Mouse (Mus musculus): ENCODE measurements at regions not wholly inside any gene's neighbourhood (a gene's known extent, or its start where the extent isn't known, plus 50 kb on each side); places are given as distances from the start of the nearest gene placed in this dataset.
A peak's percentile ranks its signal among the peaks of the same experiment; 100 is the strongest.

DNA sequence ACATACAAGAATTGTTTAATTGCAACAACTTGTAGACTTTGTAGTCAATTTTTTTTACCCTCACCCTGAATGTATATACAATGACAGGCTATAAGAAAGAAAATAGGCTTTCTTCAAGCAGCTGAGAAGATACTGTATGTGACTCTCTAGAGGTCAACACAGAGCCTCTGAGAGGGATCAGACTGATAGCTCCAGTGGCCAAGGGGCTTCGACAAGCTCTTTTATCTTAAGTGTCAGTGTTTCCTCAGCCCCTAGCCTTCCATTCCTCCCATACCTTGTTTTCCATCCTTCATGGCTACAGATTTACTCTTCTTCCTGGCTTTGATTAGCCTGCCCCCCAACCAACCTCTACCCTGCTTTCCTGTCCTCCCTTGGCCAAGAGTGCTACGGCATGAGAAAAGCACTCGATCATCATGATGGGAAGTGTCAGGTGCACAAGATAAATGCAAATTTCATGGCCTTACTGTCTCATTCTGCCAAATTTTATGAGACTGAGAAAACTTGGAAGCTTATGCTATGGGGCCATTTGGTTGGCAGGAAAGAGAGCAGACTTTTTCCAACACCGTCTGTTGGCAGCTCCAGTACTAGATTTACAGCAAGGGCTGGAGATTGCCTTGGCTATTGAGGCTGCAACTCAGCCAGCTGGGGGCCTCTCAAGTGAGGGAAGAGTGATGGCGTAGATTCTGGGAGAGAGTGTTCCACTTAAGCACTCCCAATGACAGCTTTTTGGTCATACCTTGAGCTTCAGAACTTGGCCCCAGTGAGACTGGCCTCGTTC, 484.3 kb upstream of the Etaa1 start:
- Histone ChIP-seq H3K4me1 (peaks cover under 1% of the 10 kb centered on the region), H3K9me3 (no peaks in the 10 kb centered on the region), H3K36me3 (replicated peaks) (no peaks in the 10 kb centered on the region), H3K27ac (replicated peaks) (no peak overlapping the region), H3K27me3 (replicated peaks; ENCODE audit: low read depth, poor library complexity, severe bottlenecking) (no peaks in the 10 kb centered on the region), H3K4me3 (no peak overlapping the region)
- DNase-seq (ENCODE audit: low spot score), result no peak
- 85% methylated on average over 6 of the region's 6 CpGs for WGBS

DNA sequence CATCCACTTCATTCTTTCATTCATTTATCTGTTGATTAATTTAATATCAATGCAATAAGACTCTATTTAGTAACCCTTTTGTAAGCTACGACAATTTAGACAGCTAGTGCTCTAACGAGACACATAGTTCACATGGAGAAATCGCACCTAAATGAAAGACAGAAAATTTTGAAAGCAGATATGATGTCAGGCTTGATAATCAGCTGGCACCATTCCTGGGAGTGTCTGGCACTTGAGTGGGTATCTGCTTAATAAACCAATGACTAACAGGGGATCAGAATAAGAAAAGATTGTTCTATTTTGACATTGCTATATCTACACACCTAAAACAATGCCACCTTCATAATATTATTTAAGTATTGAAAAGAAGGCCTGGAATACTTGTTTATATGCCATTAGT, 467.4 kb upstream of the Etaa1 start:
- Histone ChIP-seq H3K36me3 (replicated peaks) (no peaks in the 10 kb centered on the region), H3K27me3 (replicated peaks; ENCODE audit: low read depth, poor library complexity, severe bottlenecking) (no peaks in the 10 kb centered on the region), H3K4me3 (no peak overlapping the region), H3K27ac (replicated peaks) (no peak overlapping the region), H3K4me1 (no peaks in the 10 kb centered on the region), H3K9me3 (no peaks in the 10 kb centered on the region)
- 93% methylated on average over 3 of the region's 3 CpGs for WGBS
- DNase-seq (ENCODE audit: low spot score), result no peak

DNA sequence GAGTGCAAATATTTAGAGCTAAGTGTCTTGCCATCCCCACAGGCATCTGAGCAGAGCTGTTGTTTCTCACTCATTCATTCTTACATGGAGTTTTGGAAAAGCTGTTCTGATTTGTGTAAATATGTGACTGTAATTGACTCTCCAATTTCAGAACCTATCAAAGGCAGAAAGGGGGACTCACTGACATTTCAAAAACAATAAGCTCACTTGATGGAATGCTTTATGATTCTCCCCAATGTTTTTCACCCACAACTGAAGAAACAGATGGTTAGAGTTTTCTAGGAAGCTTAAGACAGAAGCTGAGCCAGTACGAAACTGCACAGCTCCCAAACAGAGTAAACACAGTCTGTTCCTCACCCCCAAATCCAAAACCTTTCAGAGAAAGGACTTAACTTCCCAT, 460.1 kb upstream of the Etaa1 start:
- no peaks in the 10 kb centered on the region for H3K36me3 ChIP-seq (replicated peaks)
- H3K4me3 ChIP-seq, result no peak overlapping the region
- no peak for DNase-seq (ENCODE audit: low spot score)
- no peaks in the 10 kb centered on the region for H3K27me3 ChIP-seq (replicated peaks; ENCODE audit: low read depth, poor library complexity, severe bottlenecking)
- 81% methylated on average over 1 of the region's 1 CpGs for WGBS
- no peaks in the 10 kb centered on the region for H3K4me1 ChIP-seq
- no peaks in the 10 kb centered on the region for H3K9me3 ChIP-seq
- no peak overlapping the region for H3K27ac ChIP-seq (replicated peaks)

DNA sequence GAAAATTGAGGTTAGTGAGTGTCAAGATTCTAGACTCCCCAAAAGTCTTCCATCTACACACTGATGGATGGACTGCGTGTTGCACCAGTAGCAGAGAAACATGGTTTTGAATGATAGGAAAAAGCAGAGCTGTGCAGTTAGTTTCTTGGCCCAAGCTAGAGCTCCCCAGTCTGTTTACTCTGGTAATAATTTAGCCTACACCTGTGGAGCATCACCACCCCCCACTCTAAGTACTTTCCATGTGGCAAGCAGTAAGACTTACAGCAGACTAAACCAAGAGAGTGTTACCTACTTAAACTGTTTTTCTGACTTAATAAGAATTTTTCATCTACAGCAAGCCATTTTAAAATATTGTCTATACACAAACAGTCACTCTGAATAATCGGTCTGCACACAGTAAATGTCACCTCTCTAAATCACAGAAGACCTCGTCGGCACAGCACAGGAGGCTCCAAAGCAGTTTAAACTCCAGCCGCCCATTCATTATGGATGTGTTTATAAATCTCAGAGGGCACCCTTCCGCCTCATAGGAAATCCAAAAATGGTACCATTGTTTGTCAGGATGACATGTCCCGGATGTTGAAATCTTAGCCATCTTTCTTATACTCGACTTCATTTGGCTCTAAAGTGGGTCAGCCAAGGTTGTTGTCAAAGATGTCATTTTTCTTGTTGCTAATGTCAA, 454.5 kb upstream of the Etaa1 start:
- 79% methylated on average over 8 of the region's 8 CpGs for WGBS
- no peak for DNase-seq (ENCODE audit: low spot score)
- no peaks in the 10 kb centered on the region for H3K4me1 ChIP-seq

DNA sequence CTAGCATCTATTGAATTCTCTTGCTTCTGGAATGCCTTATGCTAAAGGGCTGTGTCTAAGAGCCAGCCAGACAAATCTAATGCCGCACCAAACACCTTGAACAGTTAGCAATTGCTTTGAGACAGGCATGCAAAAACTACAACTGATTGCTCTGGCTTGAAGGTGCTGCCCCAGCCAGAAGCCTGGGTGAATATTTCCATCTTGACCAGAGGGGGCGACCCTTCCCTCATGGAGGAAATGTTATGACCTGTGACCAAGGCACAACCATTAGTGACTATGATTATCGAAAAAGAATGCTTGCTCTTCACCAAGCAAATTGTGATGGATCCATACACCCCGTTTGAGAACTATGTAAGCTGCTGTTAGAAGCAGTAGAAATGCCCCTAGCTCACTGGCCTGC, 445.9 kb upstream of the Etaa1 start:
- H3K9me3 ChIP-seq, result no peaks in the 10 kb centered on the region
- H3K4me1 ChIP-seq, result no peaks in the 10 kb centered on the region
- H3K27me3 ChIP-seq (replicated peaks; ENCODE audit: low read depth, poor library complexity, severe bottlenecking), result no peaks in the 10 kb centered on the region
- no peaks in the 10 kb centered on the region for H3K36me3 ChIP-seq (replicated peaks)
- no peak overlapping the region for H3K27ac ChIP-seq (replicated peaks)
- peak; percentile 12 for DNase-seq (ENCODE audit: low spot score)
- WGBS, result 61% methylated on average over 4 of the region's 4 CpGs
- H3K4me3 ChIP-seq, result no peak overlapping the region

More for the DNA sequence above, 454.5 kb upstream of the Etaa1 start:
- Histone ChIP-seq H3K36me3 (replicated peaks) (no peaks in the 10 kb centered on the region), H3K4me3 (no peak overlapping the region), H3K27me3 (replicated peaks; ENCODE audit: low read depth, poor library complexity, severe bottlenecking) (no peaks in the 10 kb centered on the region), H3K27ac (replicated peaks) (no peak overlapping the region), H3K9me3 (no peaks in the 10 kb centered on the region)

DNA sequence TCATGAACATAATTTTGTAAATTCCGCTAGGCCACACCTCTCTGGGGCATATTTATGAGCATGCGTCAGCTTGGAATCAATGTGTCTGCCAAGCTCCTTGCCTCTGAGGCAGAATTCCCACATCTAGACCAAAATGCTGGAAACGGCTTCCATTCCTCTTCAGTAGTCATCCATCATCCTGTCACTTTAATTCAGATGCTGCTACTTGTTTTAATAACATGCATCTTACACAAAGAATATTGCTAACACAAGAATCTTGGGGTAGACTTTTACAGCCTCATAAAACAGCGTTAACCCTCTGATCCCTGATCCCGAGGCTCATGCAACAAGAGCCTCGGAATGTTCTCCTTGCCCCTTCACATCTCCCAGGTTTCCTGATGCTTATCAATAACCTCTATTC, 442.7 kb upstream of the Etaa1 start:
- Histone ChIP-seq H3K9me3 (no peaks in the 10 kb centered on the region), H3K4me1 (no peaks in the 10 kb centered on the region), H3K36me3 (replicated peaks) (no peaks in the 10 kb centered on the region), H3K27me3 (replicated peaks; ENCODE audit: low read depth, poor library complexity, severe bottlenecking) (no peaks in the 10 kb centered on the region), H3K27ac (replicated peaks) (no peak overlapping the region), H3K4me3 (no peak overlapping the region)
- 84% methylated on average over 6 of the region's 6 CpGs for WGBS
- no peak for DNase-seq (ENCODE audit: low spot score)

DNA sequence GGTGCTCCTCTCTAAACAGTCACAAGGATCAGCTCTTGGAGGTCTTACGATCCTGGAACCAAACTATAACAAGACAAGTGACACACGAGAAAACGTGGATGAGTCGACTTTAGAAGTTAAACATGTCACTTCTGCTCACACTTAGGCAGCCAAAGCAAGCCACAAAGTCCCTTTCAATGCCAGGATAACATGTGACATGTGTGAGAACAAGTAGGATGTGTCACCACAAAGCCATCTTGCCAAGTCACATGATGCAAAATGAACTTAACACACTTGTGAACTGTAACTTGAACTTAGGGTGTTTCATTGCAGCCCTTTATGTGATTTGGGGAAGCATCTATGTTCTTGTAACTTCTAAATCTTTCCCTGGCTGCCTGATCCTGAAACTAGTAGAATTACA, 442.0 kb upstream of the Etaa1 start:
- no peaks in the 10 kb centered on the region for H3K4me1 ChIP-seq
- 88% methylated on average over 4 of the region's 4 CpGs for WGBS
- DNase-seq (ENCODE audit: low spot score), result no peak
- H3K4me3 ChIP-seq, result no peak overlapping the region
- no peaks in the 10 kb centered on the region for H3K9me3 ChIP-seq
- H3K27me3 ChIP-seq (replicated peaks; ENCODE audit: low read depth, poor library complexity, severe bottlenecking), result no peaks in the 10 kb centered on the region
- no peak overlapping the region for H3K27ac ChIP-seq (replicated peaks)
- H3K36me3 ChIP-seq (replicated peaks), result no peaks in the 10 kb centered on the region

DNA sequence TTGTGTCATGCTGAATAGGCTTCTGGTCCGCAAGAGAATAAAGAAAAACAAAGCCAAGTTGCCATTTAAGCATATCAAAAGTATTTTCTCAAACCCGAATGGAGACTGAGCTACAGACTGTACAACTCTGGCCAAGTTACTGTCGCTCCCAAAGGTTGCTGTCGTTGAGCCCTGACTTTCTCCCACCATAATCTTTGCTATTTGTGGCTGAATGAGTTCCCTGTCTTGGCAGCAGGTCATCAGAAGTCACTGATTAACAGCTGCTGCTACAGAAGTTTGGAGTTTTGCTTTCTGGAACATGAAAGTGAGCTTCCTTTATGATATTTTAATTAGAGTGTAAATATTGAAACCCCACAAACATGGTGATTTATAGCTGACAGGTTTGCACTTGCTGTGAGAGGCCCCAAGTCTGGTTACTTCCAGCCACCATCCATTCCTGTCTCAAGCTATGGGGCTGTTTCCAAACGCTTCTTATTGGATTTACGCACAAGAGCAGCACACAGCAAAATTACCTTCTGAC, 419.2 kb upstream of the Etaa1 start:
- Histone ChIP-seq H3K27me3 (replicated peaks; ENCODE audit: low read depth, poor library complexity, severe bottlenecking) (no peaks in the 10 kb centered on the region), H3K36me3 (replicated peaks) (no peaks in the 10 kb centered on the region), H3K9me3 (no peaks in the 10 kb centered on the region), H3K4me3 (no peak overlapping the region), H3K4me1 (peaks cover 4% of the 10 kb centered on the region; the same call in 1 of the 2 replicates), H3K27ac (replicated peaks) (no peak overlapping the region)
- DNase-seq (ENCODE audit: low spot score), result no peak
- WGBS, result 88% methylated on average over 6 of the region's 6 CpGs

DNA sequence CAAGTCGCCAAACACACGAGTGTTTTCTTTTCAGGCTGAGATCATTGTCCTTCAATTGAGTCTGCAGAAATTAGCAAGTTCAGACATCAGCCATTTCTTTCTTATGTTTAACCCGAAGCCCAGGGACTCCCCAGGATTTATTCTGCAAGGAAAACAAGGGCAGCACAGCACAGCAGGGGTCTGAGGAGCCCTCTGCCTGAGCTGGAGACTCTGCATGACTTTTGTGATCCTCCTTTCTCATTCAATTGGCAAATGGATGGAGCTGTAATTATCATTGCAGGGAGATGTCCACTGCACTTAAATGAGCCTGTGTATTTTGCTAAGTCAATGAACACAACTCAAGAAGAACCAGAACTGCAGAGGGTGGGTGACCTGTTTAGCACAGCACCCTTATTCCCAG, 417.6 kb upstream of the Etaa1 start:
- DNase-seq (ENCODE audit: low spot score), result no peak
- Histone ChIP-seq H3K36me3 (replicated peaks) (no peaks in the 10 kb centered on the region), H3K9me3 (no peaks in the 10 kb centered on the region), H3K4me1 (peaks cover 4% of the 10 kb centered on the region; the same call in 1 of the 2 replicates), H3K27ac (replicated peaks) (no peak overlapping the region), H3K27me3 (replicated peaks; ENCODE audit: low read depth, poor library complexity, severe bottlenecking) (no peaks in the 10 kb centered on the region), H3K4me3 (no peak overlapping the region)
- 19% methylated on average over 3 of the region's 3 CpGs for WGBS

DNA sequence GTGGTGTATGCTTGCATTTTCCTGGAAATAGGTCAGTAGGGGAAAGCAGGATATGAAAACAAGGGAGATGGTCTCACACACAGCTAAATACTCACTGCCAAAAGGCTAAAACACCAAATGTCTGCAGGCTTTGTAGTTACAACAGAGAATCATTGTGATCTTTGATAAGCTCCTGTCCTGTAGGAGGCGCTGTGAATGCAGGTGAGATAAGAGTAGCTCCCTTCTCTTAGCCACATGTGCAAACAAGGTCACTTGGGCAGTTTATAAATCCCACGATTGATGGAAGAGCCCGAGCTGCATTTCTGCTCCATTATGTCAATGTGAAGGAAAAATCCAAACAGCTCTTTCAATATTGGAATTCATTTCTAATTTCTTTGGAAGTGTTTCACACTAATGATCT, 417.2 kb upstream of the Etaa1 start:
- H3K36me3 ChIP-seq (replicated peaks), result no peaks in the 10 kb centered on the region
- no peak overlapping the region for H3K27ac ChIP-seq (replicated peaks)
- DNase-seq (ENCODE audit: low spot score), result peak; percentile 8
- H3K9me3 ChIP-seq, result no peaks in the 10 kb centered on the region
- no peak overlapping the region for H3K4me3 ChIP-seq
- H3K27me3 ChIP-seq (replicated peaks; ENCODE audit: low read depth, poor library complexity, severe bottlenecking), result no peaks in the 10 kb centered on the region
- WGBS, result 19% methylated on average over 3 of the region's 3 CpGs
- peaks cover 4% of the 10 kb centered on the region; the same call in 1 of the 2 replicates for H3K4me1 ChIP-seq

DNA sequence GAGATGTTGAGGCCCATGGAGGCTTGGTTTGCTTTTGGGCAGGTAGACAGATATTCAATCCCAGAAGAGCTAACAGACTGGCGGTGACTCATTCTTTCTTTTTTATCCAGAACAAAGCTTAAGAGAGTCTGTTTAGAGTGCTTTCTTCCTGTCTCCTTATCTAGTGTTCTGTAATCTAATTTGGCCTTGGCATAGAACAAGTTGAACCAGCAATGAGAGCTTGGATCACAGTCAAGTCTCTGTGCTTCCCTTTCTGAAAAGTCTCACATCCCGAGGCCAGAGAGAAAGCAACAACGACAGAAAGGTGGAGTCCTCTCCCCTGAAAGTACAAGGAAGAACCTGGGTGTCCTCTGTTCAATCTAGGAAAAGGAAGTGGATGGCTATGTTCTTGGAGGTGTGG, 401.2 kb upstream of the Etaa1 start:
- 80% methylated on average over 3 of the region's 3 CpGs for WGBS
- DNase-seq (ENCODE audit: low spot score), result no peak
- no peaks in the 10 kb centered on the region for H3K9me3 ChIP-seq

DNA sequence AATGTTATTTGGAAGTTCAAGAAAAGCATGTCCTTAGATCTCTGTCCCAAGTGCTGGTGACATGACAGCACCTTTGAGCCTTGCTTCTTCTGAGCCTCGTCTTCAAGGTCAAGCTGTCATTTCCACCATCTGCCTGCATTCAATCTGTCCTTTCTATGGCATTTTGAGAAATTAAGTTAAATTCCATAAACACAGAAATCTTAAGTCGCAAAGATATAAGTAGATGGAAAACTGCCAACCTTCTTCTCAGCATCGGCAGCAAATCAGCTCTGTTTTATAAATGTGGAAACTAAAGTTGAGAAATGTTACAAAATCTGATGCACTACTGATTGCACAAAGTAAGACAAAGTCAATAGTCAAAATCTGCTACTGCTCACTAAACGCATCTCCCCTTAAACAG, 400.5 kb upstream of the Etaa1 start:
- no peaks in the 10 kb centered on the region for H3K4me1 ChIP-seq
- H3K27me3 ChIP-seq (replicated peaks; ENCODE audit: low read depth, poor library complexity, severe bottlenecking), result no peaks in the 10 kb centered on the region
- 92% methylated on average over 4 of the region's 4 CpGs for WGBS
- H3K9me3 ChIP-seq, result no peaks in the 10 kb centered on the region
- no peak overlapping the region for H3K4me3 ChIP-seq
- no peak for DNase-seq (ENCODE audit: low spot score)
- no peak overlapping the region for H3K27ac ChIP-seq (replicated peaks)
- no peaks in the 10 kb centered on the region for H3K36me3 ChIP-seq (replicated peaks)

More for the DNA sequence above, 401.2 kb upstream of the Etaa1 start:
- no peak overlapping the region for H3K4me3 ChIP-seq
- no peaks in the 10 kb centered on the region for H3K36me3 ChIP-seq (replicated peaks)
- no peaks in the 10 kb centered on the region for H3K27me3 ChIP-seq (replicated peaks; ENCODE audit: low read depth, poor library complexity, severe bottlenecking)
- H3K27ac ChIP-seq (replicated peaks), result no peak overlapping the region
- no peaks in the 10 kb centered on the region for H3K4me1 ChIP-seq

DNA sequence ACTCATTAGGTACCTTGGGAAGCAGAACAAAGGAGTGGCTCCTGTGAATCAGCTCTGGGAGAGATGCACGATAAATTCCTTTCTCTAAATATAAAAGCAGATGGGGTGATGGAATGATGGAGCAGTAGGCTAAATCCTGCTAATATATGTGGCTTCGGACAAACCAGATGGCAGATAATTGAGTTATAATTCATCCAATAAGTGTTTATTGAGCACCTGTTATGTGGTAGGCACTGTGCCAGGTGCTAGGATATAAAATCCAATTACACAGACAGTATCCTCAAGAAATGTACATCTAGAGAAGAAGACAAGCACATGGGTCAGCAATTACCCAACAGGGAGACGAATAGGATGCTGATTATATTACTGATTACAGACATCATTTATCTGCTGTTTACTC, 394.2 kb upstream of the Etaa1 start:
- Histone ChIP-seq H3K4me3 (no peak overlapping the region), H3K9me3 (no peaks in the 10 kb centered on the region), H3K4me1 (no peaks in the 10 kb centered on the region), H3K27me3 (replicated peaks; ENCODE audit: low read depth, poor library complexity, severe bottlenecking) (no peaks in the 10 kb centered on the region), H3K36me3 (replicated peaks) (no peaks in the 10 kb centered on the region), H3K27ac (replicated peaks) (no peak overlapping the region)
- DNase-seq (ENCODE audit: low spot score), result no peak
- 88% methylated on average over 3 of the region's 3 CpGs for WGBS
